Mouse (Mus musculus): ENCODE data around the gene Olfr1201.

The Olfr1201 gene

GRCm38 (mm10) chr2:88792736-88793135, at the start of gene Olfr1201:
Gene Olfr1201 (plus strand): TSS chr2:88793036.
- no peak for DNase-seq (ENCODE audit: low spot score)

- DNase-seq (ENCODE audit: low spot score), result no peak
Measured at GRCm38 (mm10) chr2:88743379-88743778, 49.5 kb upstream of the Olfr1201 start.

- DNase-seq (ENCODE audit: low spot score), result no peak
Measured at GRCm38 (mm10) chr2:88751270-88751669, 41.6 kb upstream of the Olfr1201 start, which contains the start of gene Olfr1198. Gene Olfr1198 (minus strand): TSS chr2:88751370.

DNA sequence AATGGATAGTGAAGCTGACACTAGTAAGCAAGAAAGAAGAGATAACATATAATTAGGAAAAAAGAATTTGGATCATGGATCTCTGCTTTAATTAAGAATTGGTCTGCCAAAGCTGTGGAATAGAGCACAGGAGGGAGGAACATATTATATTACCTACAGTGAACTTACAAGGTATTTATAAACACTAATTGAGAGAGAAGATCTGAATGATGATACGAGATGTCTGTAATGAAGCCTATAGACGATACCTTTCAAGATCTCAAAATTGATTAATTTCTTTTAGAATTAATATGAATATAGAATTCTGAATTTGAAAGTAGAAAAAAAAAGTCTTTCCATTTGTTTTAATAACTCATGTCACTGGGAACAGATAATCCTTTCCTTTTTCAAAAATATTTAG, 32.5 kb upstream of the Olfr1201 start, which contains the start of gene Olfr1199:
Gene Olfr1199, minus strand, starts transcription at position 101 of the 400 bp plus-strand sequence.
- DNase-seq (ENCODE audit: low spot score), result no peak

DNA sequence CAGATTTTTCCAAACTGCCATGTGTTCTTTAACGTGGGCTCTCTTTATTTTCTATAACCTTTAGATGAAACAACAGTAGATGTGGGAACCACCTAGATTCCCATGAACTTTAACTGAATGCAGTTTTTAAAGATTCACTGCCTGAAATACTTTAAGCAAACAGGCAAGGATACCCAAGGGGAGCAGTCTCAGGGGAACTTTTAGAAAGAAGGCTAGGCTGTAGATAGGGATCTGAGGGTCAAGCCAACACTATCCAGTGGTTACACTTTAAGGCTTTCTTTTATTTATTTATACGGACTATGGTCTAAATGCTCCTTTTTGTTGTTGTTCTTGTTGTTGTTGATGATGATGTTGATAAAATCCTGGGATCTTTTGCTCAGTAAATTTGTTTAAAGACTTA, 22.4 kb upstream of the Olfr1201 start, which contains the start of gene Olfr1200:
Gene Olfr1200, minus strand, starts transcription at position 101 of the 400 bp plus-strand sequence.
- no peak for DNase-seq (ENCODE audit: low spot score)

DNA sequence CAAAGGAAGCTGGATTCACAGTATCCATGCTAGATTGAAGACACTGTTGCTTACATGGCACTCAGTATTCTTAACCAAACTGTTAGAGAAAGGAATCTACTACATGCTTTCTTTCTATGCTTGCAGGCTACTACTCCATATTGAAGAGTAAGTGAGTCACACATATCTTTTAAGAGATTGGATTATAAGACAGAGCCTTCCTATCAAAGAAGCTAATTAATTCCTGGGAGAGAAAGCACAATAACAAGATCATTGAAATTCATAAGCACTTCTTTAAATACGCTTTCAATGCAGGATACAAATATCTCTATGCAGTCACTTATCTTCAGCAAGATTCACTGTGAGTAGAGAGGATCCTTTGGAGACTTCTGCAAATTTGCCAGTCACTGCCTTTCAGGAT, 21.4 kb downstream of the Olfr1201 start, which contains the start of gene Olfr1202:
Gene Olfr1202, plus strand, starts transcription at position 301 of the 400 bp plus-strand sequence.
- no peak for DNase-seq (ENCODE audit: low spot score)

GRCm38 (mm10) chr2:88829437-88829836, 36.6 kb downstream of the Olfr1201 start, which contains the start of gene Olfr1205:
Gene Olfr1205 (plus strand): TSS chr2:88829737.
- DNase-seq (ENCODE audit: low spot score), result no peak

DNA sequence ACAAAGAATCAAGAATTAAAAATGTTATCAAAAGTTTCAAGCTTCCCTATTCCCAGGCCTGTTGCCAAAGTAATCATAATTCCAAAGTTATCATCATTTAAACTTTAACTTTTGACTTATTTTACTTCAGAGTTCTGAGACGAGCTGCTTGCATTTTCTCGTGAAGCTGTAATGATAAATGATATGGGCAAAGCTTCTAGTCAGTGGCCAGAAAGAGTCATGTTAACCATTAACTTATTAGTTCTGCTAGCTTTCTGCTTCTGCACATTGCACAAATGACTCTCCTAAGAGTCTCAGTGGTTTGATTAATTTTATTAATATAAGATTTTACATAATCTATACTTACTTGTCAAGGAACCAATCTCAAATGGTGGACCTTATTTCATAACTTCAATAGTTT, 45.6 kb downstream of the Olfr1201 start:
- no peak for DNase-seq (ENCODE audit: low spot score)

Measured in embryo, embryonic 10 days (tissue).